Mouse (Mus musculus): ENCODE results near the gene Arhgap30. TPM values are rescaled to one million over a fixed set of nuclear protein-coding genes. Genes with fewer than 3 reads are reported as not detected.

Arhgap30 gene
- total and polyA plus RNA-seq, 3 experiments, result 52.0 to 78.5 (median 70.8) TPM

DNA sequence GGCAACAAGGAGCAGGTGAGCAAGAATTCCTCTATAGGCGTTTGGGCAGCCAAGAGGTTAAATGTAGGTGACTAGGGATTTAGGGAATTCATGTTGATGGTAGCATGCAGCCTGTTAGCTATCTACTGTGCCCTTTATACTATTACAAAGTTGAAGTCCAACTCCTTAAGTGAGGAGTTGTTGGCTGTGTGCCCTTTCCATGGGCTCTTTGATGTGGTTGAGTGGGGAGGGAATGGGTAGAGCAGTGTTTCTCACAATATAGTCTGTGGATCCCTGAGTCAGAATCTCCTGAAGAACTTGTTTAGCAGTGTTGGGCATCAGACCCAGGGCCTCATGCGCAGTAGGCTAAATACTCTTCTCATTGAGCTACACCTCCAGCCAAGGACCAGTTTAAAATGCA is 31.9 kb upstream of the Arhgap30 start:
- TF ChIP-seq MEF2A (IDR thresholded peaks at IDR 0.05; ENCODE audit: borderline replicate concordance, low read depth, low read length), result no peak
- TF ChIP-seq SMC3 (IDR thresholded peaks at IDR 0.05; ENCODE audit: low read depth, low read length), result no peak
- TF ChIP-seq JUND (conservative IDR thresholded peaks at IDR 0.05; ENCODE audit: low read depth, low read length), result no peak
- no peak for TF ChIP-seq IRF4 (IDR thresholded peaks at IDR 0.05; ENCODE audit: low read depth, low read length)
- TF ChIP-seq ZNF384 (IDR thresholded peaks at IDR 0.05; ENCODE audit: low read depth, low read length), result no peak
- TF ChIP-seq MXI1 (IDR thresholded peaks at IDR 0.05; ENCODE audit: low read depth, low read length), result no peak
- no peak for TF ChIP-seq MAX (IDR thresholded peaks at IDR 0.05; ENCODE audit: low read length)
- TF ChIP-seq CTCF (conservative IDR thresholded peaks at IDR 0.05 in 1 of 2, IDR thresholded peaks at IDR 0.05 in 1 of 2; ENCODE audit: low read depth in 2 of 2, low read length in 2 of 2), result no peak
- no peak for TF ChIP-seq CHD1 (IDR thresholded peaks at IDR 0.05; ENCODE audit: low read depth, low read length)
- TF ChIP-seq UBTF (IDR thresholded peaks at IDR 0.05; ENCODE audit: low read depth, low read length), result no peak
- TF ChIP-seq NRF1 (IDR thresholded peaks at IDR 0.05; ENCODE audit: low read depth, low read length), result no peak
- no peak for TF ChIP-seq KAT2A (IDR thresholded peaks at IDR 0.05; ENCODE audit: insufficient replicate concordance, low read length)
- TF ChIP-seq ZMIZ1 (IDR thresholded peaks at IDR 0.05; ENCODE audit: low read depth, low read length), result no peak
- no peak for TF ChIP-seq TBP (conservative IDR thresholded peaks at IDR 0.05; ENCODE audit: low read depth, low read length)
- no peak for TF ChIP-seq E2F4 (IDR thresholded peaks at IDR 0.05; ENCODE audit: insufficient replicate concordance, low read depth, low read length)
- no peak for TF ChIP-seq ZC3H11A (IDR thresholded peaks at IDR 0.05; ENCODE audit: low read depth, low read length)
- TF ChIP-seq NELFE (IDR thresholded peaks at IDR 0.05; ENCODE audit: low read depth, low read length), result no peak
- TF ChIP-seq POLR2A (IDR thresholded peaks at IDR 0.05; ENCODE audit: low read depth, low read length), result no peak
- TF ChIP-seq SIN3A (IDR thresholded peaks at IDR 0.05; ENCODE audit: low read length), result no peak
- H3K9ac ChIP-seq (ENCODE audit: insufficient read depth, low read depth), result no peak overlapping the region
- DNase-seq (ENCODE audit: extremely low read depth), result no peak
- no peak overlapping the region for H3K27ac ChIP-seq (ENCODE audit: insufficient read depth, low read depth)
- H3K9me3 ChIP-seq (replicated peaks; ENCODE audit: low read length), result peaks cover 6% of the 10 kb centered on the region
- dilution Hi-C loops (cut with MboI; ENCODE audit: extremely low pct_ligation_motif_present, extremely low pct_unique_long_range_greater_than_20kb, low sequenced_read_pairs), result no loop called here
- H3K4me1 ChIP-seq (ENCODE audit: control insufficient read depth in 1 of 2, insufficient read depth in 2 of 2), result peaks cover 0 to 10% of the 10 kb centered on the region in 2 experiments; a peak in 1 of 4 replicates
- H3K79me2 ChIP-seq (replicated peaks; ENCODE audit: control insufficient read depth, extremely low read depth, insufficient read depth, poor library complexity, severe bottlenecking), result peaks cover 32% of the 10 kb centered on the region
- H3K4me2 ChIP-seq (ENCODE audit: insufficient read depth, low read depth, poor library complexity, severe bottlenecking), result no peak overlapping the region
- in situ Hi-C loops (cut with MboI; ENCODE audit: low pct_ligation_motif_present, low pct_unique_long_range_greater_than_20kb, low sequenced_read_pairs), result no loop called here
- H3K27me3 ChIP-seq (replicated peaks), result no peaks in the 10 kb centered on the region
- H3K36me3 ChIP-seq (replicated peaks in 1 of 2; ENCODE audit: control insufficient read depth in 1 of 2, insufficient read depth in 1 of 2, low read length in 1 of 2), result peaks cover 32 to 74% of the 10 kb centered on the region in 2 experiments
- H3K4me3 ChIP-seq (replicated peaks in 1 of 3; ENCODE audit: low read depth in 2 of 3, low read length in 2 of 3, poor library complexity in 1 of 3), result no peak overlapping the region

DNA sequence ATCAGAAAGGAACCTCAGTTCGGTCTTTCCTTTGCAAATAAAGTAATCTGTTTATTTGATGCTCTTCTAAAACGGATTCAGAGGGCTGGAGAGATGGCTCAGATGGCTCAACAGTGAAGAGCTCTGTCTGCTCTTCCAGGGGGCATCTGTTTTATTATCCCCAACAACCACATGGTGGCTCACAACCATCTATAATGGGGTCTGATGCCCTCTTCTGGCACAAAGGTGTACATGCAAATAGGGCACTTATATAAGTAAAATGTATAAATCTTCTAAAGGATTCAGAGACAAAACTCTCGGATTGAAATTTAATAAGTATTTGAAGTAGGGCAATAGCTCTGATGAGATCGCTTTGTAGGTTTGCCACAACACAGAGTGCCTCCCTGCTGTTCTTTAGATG is 30.3 kb upstream of the Arhgap30 start:
- dilution Hi-C loops (cut with MboI; ENCODE audit: extremely low pct_ligation_motif_present, extremely low pct_unique_long_range_greater_than_20kb, low sequenced_read_pairs), result no loop called here
- peak; percentile 41 for DNase-seq (ENCODE audit: extremely low read depth)
- peaks cover 16% of the 10 kb centered on the region for H3K79me2 ChIP-seq (replicated peaks; ENCODE audit: control insufficient read depth, extremely low read depth, insufficient read depth, poor library complexity, severe bottlenecking)
- no peak for TF ChIP-seq MXI1 (IDR thresholded peaks at IDR 0.05; ENCODE audit: low read depth, low read length)
- TF ChIP-seq MEF2A (IDR thresholded peaks at IDR 0.05; ENCODE audit: borderline replicate concordance, low read depth, low read length), result no peak
- no peak for TF ChIP-seq MAFK (IDR thresholded peaks at IDR 0.05; ENCODE audit: insufficient replicate concordance, low read length)
- no peak for TF ChIP-seq JUN (IDR thresholded peaks at IDR 0.05; ENCODE audit: insufficient read depth, low read depth, low read length)
- no peak for TF ChIP-seq GABPA (IDR thresholded peaks at IDR 0.05; ENCODE audit: insufficient replicate concordance, low read depth, low read length)
- TF ChIP-seq RCOR1 (conservative IDR thresholded peaks at IDR 0.05; ENCODE audit: low read depth, low read length), result no peak
- TF ChIP-seq E2F4 (IDR thresholded peaks at IDR 0.05; ENCODE audit: insufficient replicate concordance, low read depth, low read length), result no peak
- TF ChIP-seq CHD1 (IDR thresholded peaks at IDR 0.05; ENCODE audit: low read depth, low read length), result no peak
- TF ChIP-seq ETS1 (conservative IDR thresholded peaks at IDR 0.05; ENCODE audit: low read depth, low read length), result no peak
- no peak for TF ChIP-seq CHD2 (IDR thresholded peaks at IDR 0.05; ENCODE audit: low read length)
- TF ChIP-seq UBTF (IDR thresholded peaks at IDR 0.05; ENCODE audit: low read depth, low read length), result no peak
- TF ChIP-seq TCF12 (IDR thresholded peaks at IDR 0.05; ENCODE audit: low read depth, low read length), result 0 out of 2 replicates have a peak, but pooled peaks have one; percentile 10
- no peak for TF ChIP-seq USF2 (conservative IDR thresholded peaks at IDR 0.05; ENCODE audit: low read depth, low read length)
- TF ChIP-seq POLR2A (IDR thresholded peaks at IDR 0.05; ENCODE audit: low read depth, low read length), result no peak
- no peak for TF ChIP-seq BHLHE40 (IDR thresholded peaks at IDR 0.05; ENCODE audit: low read depth, low read length)
- no peak for TF ChIP-seq ZKSCAN1 (IDR thresholded peaks at IDR 0.05; ENCODE audit: borderline replicate concordance, low read depth, low read length)
- no peak for TF ChIP-seq MYC (IDR thresholded peaks at IDR 0.05; ENCODE audit: low read depth, low read length)
- peak; percentile 41 to 96; a peak in 3 of 4 replicates for TF ChIP-seq CTCF (conservative IDR thresholded peaks at IDR 0.05 in 1 of 2, IDR thresholded peaks at IDR 0.05 in 1 of 2; ENCODE audit: low read depth in 2 of 2, low read length in 2 of 2)
- TF ChIP-seq MAX (IDR thresholded peaks at IDR 0.05; ENCODE audit: low read length), result 0 out of 2 replicates have a peak, but pooled peaks have one; percentile 24
- peak; percentile 40 for TF ChIP-seq RAD21 (IDR thresholded peaks at IDR 0.05; ENCODE audit: low read depth, low read length)
- no peak for TF ChIP-seq EP300 (IDR thresholded peaks at IDR 0.05; ENCODE audit: low read length)

More for the DNA sequence above, 30.3 kb upstream of the Arhgap30 start:
- in situ Hi-C loops (cut with MboI; ENCODE audit: low pct_ligation_motif_present, low pct_unique_long_range_greater_than_20kb, low sequenced_read_pairs), result no loop called here
- Histone ChIP-seq H3K9ac (ENCODE audit: insufficient read depth, low read depth) (no peak overlapping the region), H3K4me3 (replicated peaks in 1 of 3; ENCODE audit: low read depth in 2 of 3, low read length in 2 of 3, poor library complexity in 1 of 3) (no peak overlapping the region), H3K27ac (ENCODE audit: insufficient read depth, low read depth) (no peak overlapping the region), H3K27me3 (replicated peaks) (no peaks in the 10 kb centered on the region), H3K9me3 (replicated peaks; ENCODE audit: low read length) (peaks cover 6% of the 10 kb centered on the region), H3K4me1 (ENCODE audit: control insufficient read depth in 1 of 2, insufficient read depth in 2 of 2) (peaks cover 0 to 5% of the 10 kb centered on the region in 2 experiments; a peak in 1 of 4 replicates), H3K4me2 (ENCODE audit: insufficient read depth, low read depth, poor library complexity, severe bottlenecking) (no peak overlapping the region), H3K36me3 (replicated peaks in 1 of 2; ENCODE audit: control insufficient read depth in 1 of 2, insufficient read depth in 1 of 2, low read length in 1 of 2) (peaks cover 32 to 65% of the 10 kb centered on the region in 2 experiments)

Data from CH12.LX (cell line).